Comparison of ENCODE assay signal across 17 mouse cellular contexts in the genomic region with DNA sequence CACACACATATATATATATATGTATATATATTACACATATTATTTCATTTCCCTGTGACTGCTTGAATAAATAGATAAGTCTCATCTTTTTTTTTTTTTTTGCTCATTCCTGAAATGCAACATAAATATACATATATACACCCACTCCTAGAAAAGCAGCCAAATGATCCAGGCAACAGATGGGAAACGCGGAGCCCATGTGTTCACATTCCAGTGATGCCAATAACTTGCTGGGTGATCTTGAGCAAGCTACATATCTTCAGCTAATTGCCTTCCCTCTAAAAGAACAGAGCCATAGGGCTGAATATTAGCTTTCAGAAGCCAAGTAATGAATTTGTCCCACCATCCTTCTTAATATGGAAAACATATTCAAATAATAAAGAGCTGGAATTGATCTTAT. TPM values are rescaled to one million over a fixed set of nuclear protein-coding genes. Genes with fewer than 3 reads are reported as not detected.
DNase-seq lines count a peak whose midpoint lies in the region; ATAC-seq and TF ChIP-seq lines count a peak whose summit lies in the region.
"Had no signal": no experiment of that assay in that cellular context is flagged by ENCODE, and none has a peak within 500 bp of the region (broad histone marks: within the 10 kb centered on the region; RNA-seq: fewer than 3 reads in every experiment).

No protein-coding gene starts in this region.

- H3K4me3 ChIP-seq in kidney, embryonic 14.5 days (ENCODE audit: low read length) = no peak overlapping the region
- no peak overlapping the region for H3K4me3 ChIP-seq in kidney, adult 2 months (ENCODE audit: insufficient read depth, low read depth, low read length)
- H3K4me3 ChIP-seq: erythroblast, embryonic 14.5 days; megakaryocyte, embryonic 14.5 days; neural tube, embryonic 13.5 days had no signal

- no peak overlapping the region for H3K27ac ChIP-seq in kidney, embryonic 14.5 days (ENCODE audit: low read depth, low read length)
- H3K27ac ChIP-seq in kidney, adult 2 months (ENCODE audit: insufficient read depth, low read depth, low read length) = no peak overlapping the region
- H3K27ac ChIP-seq: kidney, postnatal 0 days; neural tube, embryonic 13.5 days had no signal

- peak; percentile 58 to 85 for DNase-seq in cerebellum, postnatal 14 days
- DNase-seq in cerebellum, adult 11 months = no peak
- DNase-seq in brain, embryonic 18.5 days (ENCODE audit: low read depth, low spot score) = peak; percentile 77
- DNase-seq in layer of hippocampus, adult 9-11 months = peak; percentile 88
- peak; percentile 27 for DNase-seq in left cerebral cortex, postnatal 4 days
- no peak for DNase-seq in thymus, postnatal 0 days (ENCODE audit: low spot score)
- DNase-seq in kidney, adult 2 months = no peak
- DNase-seq: adrenal gland, postnatal 10 days; heart, adult 18-20 months had no signal

- H3K9me3 ChIP-seq in kidney, embryonic 14.5 days (ENCODE audit: control insufficient read depth, low read length) = no peaks in the 10 kb centered on the region
- H3K9me3 ChIP-seq: megakaryocyte, embryonic 14.5 days; neural tube, embryonic 13.5 days had no signal

- WGBS in kidney, embryonic 14.5 days = 89% methylated on average over 2 of the region's 2 CpGs
- WGBS in kidney, adult 2 months = 89% methylated on average over 2 of the region's 2 CpGs

- TF ChIP-seq POLR2A in kidney, adult 2 months (IDR thresholded peaks at IDR 0.05; ENCODE audit: low read depth, low read length) = no peak

- no peak overlapping the region for H3K4me2 ChIP-seq in kidney, embryonic 14.5 days (replicated peaks; ENCODE audit: low read depth, low read length)
- H3K4me2 ChIP-seq: liver, embryonic 11.5 days; neural tube, embryonic 13.5 days had no signal

- no peak overlapping the region for H3K9ac ChIP-seq in kidney, embryonic 14.5 days (ENCODE audit: low read depth, low read length)
- H3K9ac ChIP-seq: neural tube, embryonic 13.5 days had no signal

- no peaks in the 10 kb centered on the region for H3K27me3 ChIP-seq in kidney, embryonic 14.5 days (ENCODE audit: control insufficient read depth, insufficient read depth, low read length)
- H3K27me3 ChIP-seq in kidney, adult 2 months (replicated peaks; ENCODE audit: control insufficient read depth, insufficient read depth, low read length) = no peaks in the 10 kb centered on the region
- H3K27me3 ChIP-seq: megakaryocyte, embryonic 14.5 days; neural tube, embryonic 13.5 days had no signal

- ATAC-seq in kidney, embryonic 14.5 days (ENCODE audit: low FRiP score, low TSS enrichment) = no peak

- no peaks in the 10 kb centered on the region for H3K36me3 ChIP-seq in kidney, embryonic 14.5 days (ENCODE audit: control insufficient read depth, insufficient read depth, low read length)
- no peaks in the 10 kb centered on the region for H3K36me3 ChIP-seq in kidney, adult 2 months (ENCODE audit: control insufficient read depth, insufficient read depth, low read length)
- H3K36me3 ChIP-seq: neural tube, embryonic 13.5 days had no signal

- no peaks in the 10 kb centered on the region for H3K4me1 ChIP-seq in kidney, embryonic 14.5 days (ENCODE audit: control insufficient read depth, insufficient read depth, low read length)
- H3K4me1 ChIP-seq in kidney, adult 2 months (ENCODE audit: control insufficient read depth, insufficient read depth, low read length) = no peaks in the 10 kb centered on the region
- H3K4me1 ChIP-seq: megakaryocyte, embryonic 14.5 days; neural tube, embryonic 13.5 days had no signal

- TF ChIP-seq CTCF in kidney, adult 2 months (conservative IDR thresholded peaks at IDR 0.05; ENCODE audit: insufficient read depth, insufficient read length, low read depth, low read length) = no peak

- intact Hi-C loops in left cerebral cortex, postnatal 4 days (cut with DNase I) = no loop called here

RNA-seq across cellular contexts. Expression of gene 4921530L21Rik, which starts 32.2 kb away (rescaled TPM):
- total RNA-seq in left cerebral cortex, postnatal 4 days (2021) = not detected
- polyA plus RNA-seq in kidney, embryonic 14.5 days (2014; fragmentation: Nextera tagmentation; extraction: Ambion mirVana) = not detected in 2 replicates
- not detected in 2 replicates for polyA plus RNA-seq in thymus, postnatal 0 days (2015; fragmentation: Nextera tagmentation; extraction: Ambion mirVana)
- polyA plus RNA-seq in kidney, adult 2 months (2012; rRNA removed) = not detected in 2 replicates
- total RNA-seq: adrenal gland, postnatal 10 days; heart, adult 18-20 months; hematopoietic stem cell, adult 5-6 weeks; MEL had no signal
- polyA plus RNA-seq: erythroblast, embryonic 14.5 days; kidney, postnatal 0 days; liver, embryonic 11.5 days; neural tube, embryonic 13.5 days had no signal

Comparison
In these comparisons a context has a peak if more than half of its experiments do, and no peak if none do; other contexts are left out.
1. DNase-seq: peak in cerebellum, postnatal 14 days (2 of 2), brain, embryonic 18.5 days (single experiment), layer of hippocampus, adult 9-11 months (single experiment) and left cerebral cortex, postnatal 4 days (single experiment); none in cerebellum, adult 11 months (single experiment), thymus, postnatal 0 days (single experiment) and kidney, adult 2 months (single experiment).